Mouse (Mus musculus) CD4-positive helper T cell, adult 2 months (primary cell): ENCODE results near the gene Atp11c.

Experiments used
- DNase-seq: peaks from one replicate; pipeline ENCODE4 v3.0.0-alpha.2; 2012; ENCODE audit warnings: low read depth, missing footprints, low spot score

Atp11c gene

GRCm38 (mm10) chrX:60394292-60394691, 198.2 kb downstream of the Atp11c start:
- no peak for DNase-seq

GRCm38 (mm10) chrX:60386852-60387251, 205.6 kb downstream of the Atp11c start:
- DNase-seq, result no peak

GRCm38 (mm10) chrX:60381711-60382110, 210.8 kb downstream of the Atp11c start:
- DNase-seq, result no peak

- DNase-seq, result no peak
Measured at GRCm38 (mm10) chrX:60380386-60380785, 212.1 kb downstream of the Atp11c start.

- no peak for DNase-seq
Measured at GRCm38 (mm10) chrX:60348741-60349140, 243.8 kb downstream of the Atp11c start.

GRCm38 (mm10) chrX:60345447-60345846, 247.1 kb downstream of the Atp11c start:
- no peak for DNase-seq

GRCm38 (mm10) chrX:60344991-60345390, 247.5 kb downstream of the Atp11c start:
- no peak for DNase-seq

GRCm38 (mm10) chrX:60329735-60330134, 262.8 kb downstream of the Atp11c start:
- no peak for DNase-seq

GRCm38 (mm10) chrX:60321321-60321720, 271.2 kb downstream of the Atp11c start:
- DNase-seq, result no peak

- DNase-seq, result no peak
Measured at GRCm38 (mm10) chrX:60317661-60318060, 274.8 kb downstream of the Atp11c start.

- no peak for DNase-seq
Measured at GRCm38 (mm10) chrX:60292335-60292734, 300.2 kb downstream of the Atp11c start.

GRCm38 (mm10) chrX:60255346-60255745, 337.2 kb downstream of the Atp11c start:
- DNase-seq, result no peak

GRCm38 (mm10) chrX:60187726-60188125, 404.8 kb downstream of the Atp11c start:
- DNase-seq, result no peak

GRCm38 (mm10) chrX:60182611-60183010, 409.9 kb downstream of the Atp11c start:
- no peak for DNase-seq

GRCm38 (mm10) chrX:60178744-60179458, 413.6 kb downstream of the Atp11c start, which contains the start of gene Mcf2:
Gene Mcf2 (minus strand): TSS chrX:60179089.
- no peak for DNase-seq

GRCm38 (mm10) chrX:60178025-60178743, 414.3 kb downstream of the Atp11c start:
- no peak for DNase-seq
